Mouse (Mus musculus) heart, adult 2 months (tissue): ENCODE results near the gene Slc8a2. TPM values are rescaled to one million over a fixed set of nuclear protein-coding genes. Genes with fewer than 3 reads are reported as not detected.

Source experiments
- DNase-seq, 2 experiments: peaks; one replicate each; pipeline ENCODE4 v3.0.0; 2021
- H3K27ac ChIP-seq: fragments of 200-600 bp; 2 replicates; pipeline ENCODE4 v1.8.1; 2022
- H3K27me3 ChIP-seq: fragments of 200-500 bp; 2 replicates; pipeline ENCODE4 v1.6.1; 2012; ENCODE audit warnings: mild to moderate bottlenecking, low read length, inconsistent platforms, mixed read lengths; ENCODE audit not compliant: control insufficient read depth, insufficient read depth
- H3K36me3 ChIP-seq: fragments of 200-500 bp; 2 replicates; pipeline ENCODE4 v1.6.1; 2012; ENCODE audit warnings: low read length, inconsistent platforms; ENCODE audit not compliant: control insufficient read depth, insufficient read depth
- H3K4me1 ChIP-seq: fragments of 200-500 bp; 2 replicates; pipeline ENCODE4 v1.6.1; 2011; ENCODE audit warnings: low read length; ENCODE audit not compliant: control insufficient read depth, insufficient read depth
- H3K4me3 ChIP-seq: fragments of 200-600 bp; 2 replicates; pipeline ENCODE4 v1.8.1; 2022
- H3K79me2 ChIP-seq: fragments of 200-500 bp; replicated peaks from 2 replicates; pipeline ENCODE4 v1.6.1; 2012; ENCODE audit warnings: mild to moderate bottlenecking, inconsistent platforms, low read length, moderate library complexity, mixed read lengths; ENCODE audit not compliant: control insufficient read depth, insufficient read depth
- H3K9ac ChIP-seq: fragments of 200-500 bp; 2 replicates; pipeline ENCODE4 v1.6.1; 2012; ENCODE audit warnings: low read depth, mild to moderate bottlenecking, control low read depth, inconsistent platforms, low read length, mixed read lengths
- CTCF ChIP-seq: fragments of 200-600 bp; IDR thresholded peaks from 2 replicates; pipeline ENCODE4 v1.8.1; 2022; ENCODE audit warnings: antibody characterized with exemption, mild to moderate bottlenecking, moderate library complexity
- EP300 ChIP-seq: fragments of 200-500 bp; IDR thresholded peaks from 2 replicates; pipeline ENCODE4 v1.6.1; 2011; ENCODE audit warnings: low read depth, low read length, control low read depth; ENCODE audit not compliant: insufficient read depth
- POLR2A ChIP-seq: fragments of 200-500 bp; IDR thresholded peaks from 2 replicates; pipeline ENCODE4 v1.6.1; 2011; ENCODE audit warnings: mild to moderate bottlenecking, low read depth, low read length, control low read depth; ENCODE audit not compliant: insufficient read depth
- WGBS: fragments of 180-500 bp; shearing (Covaris S2); methylation state at CpG from one replicate; pipeline ENCODE4 v1.1.7; 2018; 5-methylcytosine and 5-hydroxymethylcytosine counted together
- intact Hi-C: fragments of 180-260 bp; cut with DNase I; formaldehyde crosslinking; loops from one replicate; pipeline ENCODE4 v1.15.1; 2025
- polyA plus RNA-seq: library from polyadenylated mRNA; depleted of rRNA; stranded (reverse); fragments of >200 nt; gene quantifications from 2 replicates; pipeline ENCODE4 v1.2.3, GENCODE M21; 2012
- total RNA-seq, 2 experiments: library from RNA; stranded (reverse); gene quantifications; 2 replicates each; pipeline ENCODE4 v1.2.3; 2021

Slc8a2 gene
- total and polyA plus RNA-seq, 3 experiments: 0.50 to 0.96 (median 0.84) TPM

DNA sequence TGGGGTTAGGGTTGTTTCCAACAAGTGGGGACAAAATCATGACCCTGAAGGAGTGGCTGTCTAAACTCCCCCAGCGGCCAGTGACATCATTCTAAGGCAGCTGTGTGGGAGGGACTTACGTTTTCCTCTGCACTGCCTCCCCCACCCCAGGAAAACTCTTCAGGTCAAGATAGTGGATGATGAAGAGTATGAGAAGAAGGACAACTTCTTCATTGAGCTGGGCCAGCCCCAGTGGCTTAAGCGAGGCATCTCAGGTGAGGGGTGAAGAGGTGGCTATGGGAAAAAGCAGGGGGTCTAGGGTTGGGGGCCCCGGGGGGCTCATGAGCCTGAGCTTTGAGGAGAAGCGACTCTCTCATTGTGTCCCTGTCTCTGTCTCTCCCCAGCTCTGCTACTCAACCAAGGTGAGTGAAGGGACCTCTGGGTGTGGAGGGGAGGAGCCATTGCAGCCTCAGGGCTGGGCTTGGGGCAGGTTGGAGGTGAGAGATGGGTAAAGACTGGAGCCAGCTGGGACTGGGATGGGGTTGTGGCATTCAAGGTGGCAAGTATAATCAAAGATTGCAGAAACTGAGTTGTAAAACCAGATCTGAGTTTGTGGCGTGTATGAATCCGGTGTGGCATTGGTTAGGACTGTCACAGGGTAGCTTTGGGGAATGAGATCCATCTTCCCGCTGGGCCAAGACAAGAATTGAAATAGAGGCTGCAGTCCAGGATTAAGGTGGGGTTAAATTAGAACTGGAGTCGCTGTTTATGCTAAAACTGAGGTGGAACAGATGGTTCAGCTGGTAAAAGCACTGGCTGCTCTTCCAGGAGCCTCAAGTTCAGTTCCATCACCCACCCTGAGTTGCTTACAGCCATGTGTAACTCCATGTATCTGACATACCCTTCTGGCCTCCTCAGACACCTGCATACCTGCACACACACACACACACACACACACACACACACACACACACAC lies 20.8 kb downstream of the Slc8a2 start:
- intact Hi-C loops: no loop called here
- Histone ChIP-seq H3K36me3 (no peaks in the 10 kb centered on the region), H3K27me3 (0 out of 2 replicates have a peak, but pooled peaks cover 2% of the 10 kb centered on the region), H3K4me1 (no peaks in the 10 kb centered on the region), H3K9ac (no peak overlapping the region), H3K27ac (no peak overlapping the region), H3K79me2 (no peaks in the 10 kb centered on the region), H3K4me3 (no peak overlapping the region)
- WGBS: 63% methylated on average over 9 of the region's 9 CpGs
- no peak for DNase-seq
- TF ChIP-seq CTCF (no peak), POLR2A (no peak), EP300 (no peak)

DNA sequence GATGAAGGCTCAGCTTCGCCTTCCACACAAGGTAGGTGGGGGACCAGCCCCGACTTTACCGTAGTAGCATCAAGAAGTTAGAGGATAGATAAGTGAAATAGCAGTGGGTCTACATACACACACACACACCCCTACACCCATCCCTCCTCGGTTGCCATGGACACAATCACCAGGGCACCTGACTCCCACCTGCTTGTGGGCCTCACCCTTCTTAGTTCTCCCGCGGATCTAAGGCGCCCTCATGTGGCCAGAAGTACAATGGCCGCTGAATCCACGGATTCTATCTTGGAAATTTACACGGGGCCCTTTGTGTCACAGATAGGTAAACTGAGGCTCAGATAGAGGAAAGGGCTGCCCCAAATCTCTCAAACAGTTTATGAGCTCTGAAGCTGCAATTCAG lies 23.9 kb downstream of the Slc8a2 start:
- no peaks in the 10 kb centered on the region for H3K79me2 ChIP-seq
- H3K9ac ChIP-seq: no peak overlapping the region
- no peak overlapping the region for H3K27ac ChIP-seq
- peaks cover 1% of the 10 kb centered on the region; the same call in 1 of the 2 replicates for H3K4me1 ChIP-seq
- DNase-seq: peak; percentile 31 to 52
- intact Hi-C loops: no loop called here
- 0 out of 2 replicates have a peak, but pooled peaks have one; percentile 25 for TF ChIP-seq EP300
- TF ChIP-seq POLR2A: no peak
- peak; percentile 83 for TF ChIP-seq CTCF
- WGBS: 25% methylated on average over 10 of the region's 10 CpGs
- no peaks in the 10 kb centered on the region for H3K36me3 ChIP-seq
- no peak overlapping the region for H3K4me3 ChIP-seq
- H3K27me3 ChIP-seq: no peaks in the 10 kb centered on the region; the same call in 1 of the 2 replicates

DNA sequence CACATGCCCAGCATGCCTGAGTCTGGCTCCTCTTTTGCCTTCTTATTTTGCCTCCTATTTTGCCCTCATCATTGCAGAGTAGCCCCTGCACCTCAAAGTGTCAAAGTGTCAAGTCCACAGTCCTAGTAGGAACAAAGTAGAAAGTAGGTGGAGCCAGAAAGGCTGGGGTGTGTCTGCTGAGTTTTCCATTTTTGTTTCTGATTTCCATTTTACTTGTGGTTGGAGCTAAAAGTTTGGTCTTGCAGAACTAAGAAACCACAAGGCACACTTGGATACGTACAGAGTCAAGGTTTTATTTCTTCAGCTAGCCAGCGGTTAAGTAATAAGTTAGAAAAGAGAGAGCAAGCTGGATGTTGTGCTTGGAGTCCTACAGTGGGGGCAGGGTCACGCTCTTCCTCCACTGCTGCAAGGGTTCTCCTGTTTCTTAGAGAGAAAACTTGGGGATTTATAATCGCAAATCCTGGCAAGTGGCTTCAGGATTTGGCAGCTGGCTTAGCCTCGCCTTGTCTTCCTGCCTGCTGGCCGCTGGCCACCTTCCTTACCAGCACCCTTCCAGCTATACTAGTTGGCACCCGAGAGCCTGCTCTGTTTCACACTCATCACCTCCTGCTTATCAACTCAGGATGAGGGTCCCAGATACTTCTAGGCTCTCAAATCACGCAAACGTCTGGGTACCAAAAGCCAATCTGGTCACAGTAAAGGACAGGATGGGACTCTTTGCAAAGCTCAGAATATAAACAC lies 25.7 kb downstream of the Slc8a2 start:
- peak; percentile 51 to 76 for DNase-seq
- H3K36me3 ChIP-seq: no peaks in the 10 kb centered on the region
- intact Hi-C loops: loop anchor here (5.0 kb wide), 1 partner anchor 173 kb away; no protein-coding TSS in a partner anchor
- TF ChIP-seq CTCF (no peak), EP300 (no peak), POLR2A (no peak)
- peak overlapping the region; percentile 52 for H3K27ac ChIP-seq
- peaks cover 1% of the 10 kb centered on the region; the same call in 1 of the 2 replicates for H3K4me1 ChIP-seq
- no peaks in the 10 kb centered on the region for H3K79me2 ChIP-seq
- 26% methylated on average over 9 of the region's 9 CpGs for WGBS
- no peak overlapping the region for H3K4me3 ChIP-seq
- H3K27me3 ChIP-seq: peaks cover 3% of the 10 kb centered on the region
- no peak overlapping the region for H3K9ac ChIP-seq

DNA sequence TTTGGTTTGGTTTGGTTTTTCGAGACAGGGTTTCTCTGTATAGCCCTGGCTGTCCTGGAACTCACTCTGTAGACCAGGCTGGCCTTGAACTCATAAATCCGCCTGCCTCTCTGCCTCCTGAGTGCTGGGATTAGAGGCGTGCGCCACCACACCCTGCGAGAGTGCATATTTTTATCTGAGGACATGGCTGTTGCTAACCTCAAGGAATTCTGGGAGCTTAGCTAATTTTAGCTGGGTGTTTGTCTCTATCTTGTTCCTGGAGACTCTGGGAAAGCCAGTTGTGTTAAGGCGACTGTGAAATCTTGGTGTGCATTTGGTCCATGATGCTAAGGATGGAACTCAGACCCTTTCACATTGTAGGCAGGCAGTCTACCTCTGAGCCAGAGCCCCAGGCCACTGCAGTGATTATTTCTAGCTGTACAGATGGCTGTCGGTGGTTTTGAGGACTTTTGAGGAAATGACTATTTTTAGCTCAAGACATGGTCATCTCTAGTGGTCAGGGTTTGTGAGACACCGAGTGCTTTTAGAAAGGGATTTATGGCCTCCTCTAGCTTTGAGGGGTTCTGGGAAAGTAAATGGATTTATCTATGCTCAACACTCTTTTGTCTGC lies 26.6 kb downstream of the Slc8a2 start:
- Histone ChIP-seq H3K79me2 (no peaks in the 10 kb centered on the region), H3K4me3 (no peak overlapping the region), H3K36me3 (no peaks in the 10 kb centered on the region), H3K4me1 (peaks cover 1% of the 10 kb centered on the region; the same call in 1 of the 2 replicates), H3K27me3 (peaks cover 3% of the 10 kb centered on the region), H3K27ac (peak overlapping the region; percentile 54), H3K9ac (no peak overlapping the region)
- TF ChIP-seq POLR2A (no peak), CTCF (no peak), EP300 (no peak)
- WGBS: 31% methylated on average over 8 of the region's 8 CpGs
- intact Hi-C loops: loop anchor here (5.0 kb wide), 1 partner anchor 174 kb away; no protein-coding TSS in a partner anchor
- DNase-seq: peak in 1 of 2 experiments; percentile 15

GRCm38 (mm10) chr7:16158735-16159134 lies 29.1 kb downstream of the Slc8a2 start:
- no peak overlapping the region for H3K4me3 ChIP-seq
- H3K27me3 ChIP-seq: peaks cover 3% of the 10 kb centered on the region
- WGBS: 21% methylated on average over 39 of the region's 39 CpGs
- no peak overlapping the region for H3K27ac ChIP-seq
- H3K4me1 ChIP-seq: peaks cover 1% of the 10 kb centered on the region; the same call in 1 of the 2 replicates
- H3K79me2 ChIP-seq: no peaks in the 10 kb centered on the region
- no peak for DNase-seq
- no peak for TF ChIP-seq EP300
- TF ChIP-seq POLR2A: no peak
- TF ChIP-seq CTCF: no peak
- intact Hi-C loops: loop anchor here (5.0 kb wide), 1 partner anchor 176 kb away; no protein-coding TSS in a partner anchor
- H3K36me3 ChIP-seq: no peaks in the 10 kb centered on the region
- H3K9ac ChIP-seq: no peak overlapping the region
